Mouse (Mus musculus): ENCODE data around the gene Smco3.

DNA sequence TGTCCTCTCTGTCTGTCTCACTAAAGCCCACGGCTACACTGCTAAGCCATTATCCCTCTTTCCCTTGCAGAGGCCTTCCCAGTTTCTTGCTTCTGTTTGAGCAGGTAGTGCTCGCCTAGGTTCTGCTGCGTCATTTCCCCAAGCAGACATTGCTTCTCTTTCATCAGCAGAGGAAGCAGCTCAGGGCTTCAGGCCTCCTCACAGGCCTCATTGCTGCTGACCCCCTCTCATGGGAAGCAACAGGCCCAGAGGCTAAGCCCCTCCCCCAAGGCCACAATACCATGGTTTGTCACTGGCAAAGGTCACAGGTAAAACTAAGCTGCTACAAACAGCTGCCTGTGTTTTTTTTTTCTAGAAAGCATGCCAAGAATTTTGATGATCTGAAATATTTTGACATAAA is 17.5 kb upstream of the Smco3 start:
- no peak for TF ChIP-seq CTCF (IDR thresholded peaks at IDR 0.05; ENCODE audit: low read depth)
- no peak for TF ChIP-seq EP300 (optimal IDR thresholded peaks at IDR 0.05)
